Comparison of ENCODE assay signal across 9 mouse cellular contexts in genomic region chr11:115358468-115358867, GRCm38 (mm10). TPM values are rescaled to one million over a fixed set of nuclear protein-coding genes. Genes with fewer than 3 reads are reported as not detected.
DNase-seq lines count a peak whose midpoint lies in the region; ATAC-seq lines count a peak whose summit lies in the region.
"Had no signal": no experiment of that assay in that cellular context is flagged by ENCODE, and none has a peak within 500 bp of the region (broad histone marks: within the 10 kb centered on the region; RNA-seq: fewer than 3 reads in every experiment).

No protein-coding gene starts in this region.

- no peak overlapping the region for H3K4me3 ChIP-seq in embryonic facial prominence, embryonic 13.5 days

- WGBS in embryonic facial prominence, embryonic 13.5 days: 9% methylated on average over 5 of the region's 5 CpGs

- H3K36me3 ChIP-seq in embryonic facial prominence, embryonic 13.5 days: no peaks in the 10 kb centered on the region

- intact Hi-C loops in heart, postnatal 14 days (cut with DNase I): loop anchor here (1.0 to 5.0 kb wide), 3 partner anchors 54 to 116 kb away; no protein-coding TSS in a partner anchor

- H3K9me3 ChIP-seq in embryonic facial prominence, embryonic 13.5 days: no peaks in the 10 kb centered on the region

- H3K27me3 ChIP-seq in embryonic facial prominence, embryonic 13.5 days: peaks cover 32% of the 10 kb centered on the region

- peaks cover 12% of the 10 kb centered on the region for H3K4me1 ChIP-seq in embryonic facial prominence, embryonic 13.5 days

- no peak overlapping the region; the same call in 1 of the 2 replicates for H3K4me2 ChIP-seq in embryonic facial prominence, embryonic 13.5 days

- DNase-seq in ES-CJ7 (ENCODE audit: low read depth, low spot score): peak; percentile 71
- DNase-seq in adrenal gland, postnatal 14 days: peak; percentile 83
- DNase-seq in heart, postnatal 14 days: peak; percentile 77 to 81
- DNase-seq in layer of hippocampus, adult 9-11 months: peak; percentile 46
- peak; percentile 78 for DNase-seq in right cerebral cortex, postnatal 4 days

- no peak for ATAC-seq in embryonic facial prominence, embryonic 13.5 days (ENCODE audit: insufficient number of reproducible peaks, insufficient read depth, low FRiP score, low TSS enrichment, low read depth)
- ATAC-seq in megakaryocyte progenitor cell, adult 5-6 weeks (replicated peaks; ENCODE audit: poor library complexity): peak; percentile 59; the same call in 1 of the 2 replicates
- ATAC-seq in erythroblast, adult 5-6 weeks (replicated peaks; ENCODE audit: low FRiP score, poor library complexity, severe bottlenecking): no peak

- H3K9ac ChIP-seq in embryonic facial prominence, embryonic 13.5 days: peak overlapping the region; percentile 41; the same call in 1 of the 2 replicates

- H3K27ac ChIP-seq in embryonic facial prominence, embryonic 13.5 days: no peak overlapping the region

RNA-seq across cellular contexts. Expression of gene Hid1, which starts 9.1 kb away (rescaled TPM):
- 20.3 and 27.4 TPM in 2 replicates for total RNA-seq in adrenal gland, postnatal 14 days (2021)
- 4.0 and 6.2 TPM in 2 replicates for polyA plus RNA-seq in embryonic facial prominence, embryonic 13.5 days (2015; fragmentation: Nextera tagmentation; extraction: Ambion mirVana)
- 1 to 10 TPM; 5.2 to 6.6 TPM for total RNA-seq in heart, postnatal 14 days (2021)
- total RNA-seq in megakaryocyte progenitor cell, adult 5-6 weeks (2015): 0.52 and 0.81 TPM in 2 replicates
- 0.10 TPM in 1 of 2 replicates, not detected in the other for total RNA-seq in megakaryocyte progenitor cell, adult 5-6 weeks (2017)
- 1.2 and 5.2 TPM in 2 replicates for total RNA-seq in erythroblast, adult 5-6 weeks (2015; ENCODE audit: low replicate concordance)
- total RNA-seq in erythroblast, adult 5-6 weeks (2017; ENCODE audit: low replicate concordance): 0.26 TPM in 1 of 2 replicates, not detected in the other

RNA-seq across cellular contexts. Expression of gene Cdr2l, which starts 23.2 kb away (rescaled TPM):
- 61.5 and 66.2 TPM in 2 replicates for total RNA-seq in adrenal gland, postnatal 14 days (2021)
- 12.3 and 14.1 TPM in 2 replicates for polyA plus RNA-seq in embryonic facial prominence, embryonic 13.5 days (2015; fragmentation: Nextera tagmentation; extraction: Ambion mirVana)
- total RNA-seq in heart, postnatal 14 days (2021): 1 to 10 TPM; 8.7 to 9.9 TPM
- total RNA-seq in megakaryocyte progenitor cell, adult 5-6 weeks (2015): 0.20 and 0.42 TPM in 2 replicates
- total RNA-seq in megakaryocyte progenitor cell, adult 5-6 weeks (2017): 0.08 and 0.34 TPM in 2 replicates
- not detected in 2 replicates for total RNA-seq in erythroblast, adult 5-6 weeks (2015; ENCODE audit: low replicate concordance)
- not detected in 2 replicates for total RNA-seq in erythroblast, adult 5-6 weeks (2017; ENCODE audit: low replicate concordance)

RNA-seq across cellular contexts. Expression of gene Otop3, which starts 23.9 kb away (rescaled TPM):
- total RNA-seq in adrenal gland, postnatal 14 days (2021): not detected in 2 replicates
- polyA plus RNA-seq in embryonic facial prominence, embryonic 13.5 days (2015; fragmentation: Nextera tagmentation; extraction: Ambion mirVana): 0.14 TPM in 1 of 2 replicates, not detected in the other
- not detected for total RNA-seq in heart, postnatal 14 days (2021)
- total RNA-seq in megakaryocyte progenitor cell, adult 5-6 weeks (2015): not detected in 2 replicates
- total RNA-seq in megakaryocyte progenitor cell, adult 5-6 weeks (2017): not detected in 2 replicates
- not detected in 2 replicates for total RNA-seq in erythroblast, adult 5-6 weeks (2015; ENCODE audit: low replicate concordance)
- total RNA-seq in erythroblast, adult 5-6 weeks (2017; ENCODE audit: low replicate concordance): not detected in 2 replicates
- total RNA-seq: gastrocnemius, postnatal 36 days had no signal

RNA-seq across cellular contexts. Expression of gene Ush1g, which starts 36.6 kb away (rescaled TPM):
- total RNA-seq in adrenal gland, postnatal 14 days (2021): 0.33 and 0.38 TPM in 2 replicates
- polyA plus RNA-seq in embryonic facial prominence, embryonic 13.5 days (2015; fragmentation: Nextera tagmentation; extraction: Ambion mirVana): not detected in 2 replicates
- under 1 TPM in 1 of 2 experiments, not detected in 1; 0.14 TPM for total RNA-seq in heart, postnatal 14 days (2021)
- total RNA-seq in megakaryocyte progenitor cell, adult 5-6 weeks (2015): not detected in 2 replicates
- not detected in 2 replicates for total RNA-seq in megakaryocyte progenitor cell, adult 5-6 weeks (2017)
- total RNA-seq in erythroblast, adult 5-6 weeks (2015; ENCODE audit: low replicate concordance): not detected in 2 replicates
- total RNA-seq in erythroblast, adult 5-6 weeks (2017; ENCODE audit: low replicate concordance): not detected in 2 replicates

RNA-seq across cellular contexts. Expression of gene Mrpl58, which starts 45.1 kb away (rescaled TPM):
- total RNA-seq in adrenal gland, postnatal 14 days (2021): 136 and 146 TPM in 2 replicates
- polyA plus RNA-seq in embryonic facial prominence, embryonic 13.5 days (2015; fragmentation: Nextera tagmentation; extraction: Ambion mirVana): 173 and 181 TPM in 2 replicates
- total RNA-seq in heart, postnatal 14 days (2021): 100 to 1,000 TPM; 128 to 140 TPM
- total RNA-seq in megakaryocyte progenitor cell, adult 5-6 weeks (2015): 83.4 and 98.3 TPM in 2 replicates
- 81.1 and 96.4 TPM in 2 replicates for total RNA-seq in megakaryocyte progenitor cell, adult 5-6 weeks (2017)
- 19.2 and 34.4 TPM in 2 replicates for total RNA-seq in erythroblast, adult 5-6 weeks (2015; ENCODE audit: low replicate concordance)
- 18.0 and 23.0 TPM in 2 replicates for total RNA-seq in erythroblast, adult 5-6 weeks (2017; ENCODE audit: low replicate concordance)

Comparison
In these comparisons a context has a peak if more than half of its experiments do, and no peak if none do; other contexts are left out.
1. RNA of gene Cdr2l, which starts 23.2 kb away (total RNA-seq): 61.5 to 66.2 TPM in adrenal gland, postnatal 14 days and 8.7 to 9.9 TPM in heart, postnatal 14 days; 0.08 to 0.42 TPM in megakaryocyte progenitor cell, adult 5-6 weeks and not detected in erythroblast, adult 5-6 weeks; every median in the first group is over 4 times any median in the second.
2. Peak in every context shown above with its lines, with median percentiles within 50 percentile points of each other: DNase-seq.